Mouse (Mus musculus): ENCODE results near the gene Ajap1. TPM values are rescaled to one million over a fixed set of nuclear protein-coding genes. Genes with fewer than 3 reads are reported as not detected.

Gene Ajap1
- total RNA-seq (2012; rRNA removed) (not detected in 2 replicates), polyA plus RNA-seq (2012; ENCODE audit: insufficient read depth in 1 of 2, insufficient read length in 2 of 2, low read depth in 1 of 2, low replicate concordance in 2 of 2, missing spikeins in 1 of 2) (not detected)

DNA sequence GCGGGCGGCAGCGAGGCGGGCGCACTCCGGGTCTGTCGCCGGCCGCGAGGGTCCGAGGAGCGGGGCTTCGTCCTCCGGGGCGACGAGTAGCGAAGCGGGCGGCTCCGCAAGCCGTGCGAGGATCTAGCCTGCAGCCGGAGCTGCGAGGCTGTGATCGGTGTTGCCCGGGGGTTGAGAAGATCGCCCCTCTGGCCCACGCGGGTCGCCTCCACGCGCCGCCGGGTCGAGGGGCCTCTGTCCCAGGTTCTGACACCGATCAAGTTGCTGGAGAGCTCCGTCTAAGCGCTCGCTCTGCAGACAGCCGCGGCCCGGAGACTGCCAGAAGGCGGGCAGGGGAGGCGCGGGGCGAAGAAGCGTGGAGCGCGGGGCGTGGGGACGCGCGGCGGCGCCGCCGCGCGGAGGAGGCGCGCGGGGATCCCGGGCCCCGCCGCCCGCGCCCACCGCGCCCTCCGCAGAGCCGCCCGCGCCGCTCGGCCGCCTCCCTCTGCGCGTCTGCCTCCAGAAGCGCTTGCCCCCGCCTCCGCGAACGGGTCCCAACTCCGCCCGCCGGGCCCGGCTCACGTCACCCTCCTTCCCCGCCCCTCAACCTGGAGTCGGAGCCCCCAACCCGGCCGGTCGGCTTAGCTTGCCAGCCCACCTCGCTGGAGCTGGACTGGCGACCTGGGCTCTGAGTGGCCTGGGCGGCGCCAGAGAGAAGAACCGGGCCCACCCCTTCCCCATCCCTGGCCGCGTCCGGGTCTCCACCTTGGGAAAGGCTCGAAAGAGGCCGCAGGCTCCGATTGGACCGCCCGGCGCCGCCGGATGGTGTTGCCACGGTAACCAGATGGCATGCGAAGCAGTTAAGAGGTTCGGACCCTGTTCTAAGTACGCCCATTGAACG, at the start of gene Ajap1:
TSS of gene Ajap1 (minus strand) at position 353 of the 880 bp plus-strand sequence.
- Histone ChIP-seq H3K36me3 (ENCODE audit: control insufficient read depth in 1 of 2, insufficient read depth in 2 of 2, low read length in 2 of 2) (no peaks in the 10 kb centered on the region), H3K79me2 (ENCODE audit: control insufficient read depth, insufficient read depth, low read length, poor library complexity) (no peaks in the 10 kb centered on the region), H3K9ac (ENCODE audit: control insufficient read depth, low read depth, low read length, poor library complexity, severe bottlenecking) (no peak within 1 kb of the TSS), H3K4me1 (ENCODE audit: control insufficient read depth in 1 of 2, insufficient read depth in 2 of 2, low read length in 2 of 2) (no peaks in the 10 kb centered on the region), H3K27me3 (ENCODE audit: control insufficient read depth in 1 of 2, insufficient read depth in 2 of 2, low read length in 2 of 2) (no peaks in the 10 kb centered on the region), H3K4me3 (ENCODE audit: control insufficient read depth in 1 of 2, insufficient read depth in 1 of 2, low read depth in 2 of 2, low read length in 2 of 2) (no peak within 1 kb of the TSS), H3K9me3 (replicated peaks; ENCODE audit: insufficient read depth, low read length) (no peaks in the 10 kb centered on the region), H3K27ac (ENCODE audit: control insufficient read depth, low read depth, low read length) (no peak within 1 kb of the TSS)
- DNase-seq (ENCODE audit: low read depth, low spot score), result no peak
- no peak for TF ChIP-seq TBP (IDR thresholded peaks at IDR 0.05; ENCODE audit: low read depth, low read length)
- no peak for TF ChIP-seq RCOR1 (IDR thresholded peaks at IDR 0.05; ENCODE audit: low read depth, low read length)
- no peak for TF ChIP-seq ELF1 (IDR thresholded peaks at IDR 0.05; ENCODE audit: low read depth, low read length)
- no peak for TF ChIP-seq GABPA (IDR thresholded peaks at IDR 0.05; ENCODE audit: low read depth, low read length)
- TF ChIP-seq RAD21 (IDR thresholded peaks at IDR 0.05; ENCODE audit: low read depth, low read length), result no peak
- no peak for TF ChIP-seq MXI1 (IDR thresholded peaks at IDR 0.05; ENCODE audit: low read depth, low read length)
- no peak for TF ChIP-seq USF1 (IDR thresholded peaks at IDR 0.05; ENCODE audit: low read depth, low read length)
- no peak for TF ChIP-seq ZC3H11A (IDR thresholded peaks at IDR 0.05; ENCODE audit: low read depth, low read length)
- no peak for TF ChIP-seq USF2 (IDR thresholded peaks at IDR 0.05; ENCODE audit: borderline replicate concordance in 1 of 2, insufficient read depth in 1 of 2, low read depth in 1 of 2, low read length in 2 of 2)

DNA sequence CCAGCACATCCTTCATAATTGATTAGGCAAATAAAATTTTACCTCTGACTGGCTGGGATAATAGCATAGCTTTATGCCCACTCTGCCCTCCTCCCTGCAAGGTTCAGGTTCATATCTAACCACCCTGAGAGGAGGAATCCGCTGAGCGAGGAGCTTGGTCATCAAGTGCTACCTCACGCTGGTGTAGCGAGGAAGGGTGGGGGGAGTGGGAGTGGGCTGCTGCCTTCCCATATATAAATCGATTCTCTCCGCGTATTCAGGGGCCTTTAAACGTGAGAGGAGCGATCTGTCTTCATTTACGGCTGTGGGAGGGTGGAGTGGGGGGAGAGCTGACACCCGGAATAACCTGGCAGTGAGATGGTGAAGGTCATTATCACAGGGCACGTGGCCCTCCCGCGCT, 47.9 kb upstream of the Ajap1 start:
- DNase-seq (ENCODE audit: low read depth, low spot score), result no peak
- no peaks in the 10 kb centered on the region for H3K36me3 ChIP-seq (ENCODE audit: control insufficient read depth in 1 of 2, insufficient read depth in 2 of 2, low read length in 2 of 2)
- no peak overlapping the region for H3K27ac ChIP-seq (ENCODE audit: control insufficient read depth, low read depth, low read length)
- no peaks in the 10 kb centered on the region for H3K4me1 ChIP-seq (ENCODE audit: control insufficient read depth in 1 of 2, insufficient read depth in 2 of 2, low read length in 2 of 2)
- H3K79me2 ChIP-seq (ENCODE audit: control insufficient read depth, insufficient read depth, low read length, poor library complexity), result no peaks in the 10 kb centered on the region
- no peaks in the 10 kb centered on the region for H3K9me3 ChIP-seq (replicated peaks; ENCODE audit: insufficient read depth, low read length)
- H3K27me3 ChIP-seq (ENCODE audit: control insufficient read depth in 1 of 2, insufficient read depth in 2 of 2, low read length in 2 of 2), result no peaks in the 10 kb centered on the region
- no peak overlapping the region for H3K4me3 ChIP-seq (ENCODE audit: control insufficient read depth in 1 of 2, insufficient read depth in 1 of 2, low read depth in 2 of 2, low read length in 2 of 2)
- H3K9ac ChIP-seq (ENCODE audit: control insufficient read depth, low read depth, low read length, poor library complexity, severe bottlenecking), result no peak overlapping the region
- TF ChIP-seq SIN3A (IDR thresholded peaks at IDR 0.05; ENCODE audit: low read length) (no peak), MAX (IDR thresholded peaks at IDR 0.05; ENCODE audit: low read length) (no peak)

DNA sequence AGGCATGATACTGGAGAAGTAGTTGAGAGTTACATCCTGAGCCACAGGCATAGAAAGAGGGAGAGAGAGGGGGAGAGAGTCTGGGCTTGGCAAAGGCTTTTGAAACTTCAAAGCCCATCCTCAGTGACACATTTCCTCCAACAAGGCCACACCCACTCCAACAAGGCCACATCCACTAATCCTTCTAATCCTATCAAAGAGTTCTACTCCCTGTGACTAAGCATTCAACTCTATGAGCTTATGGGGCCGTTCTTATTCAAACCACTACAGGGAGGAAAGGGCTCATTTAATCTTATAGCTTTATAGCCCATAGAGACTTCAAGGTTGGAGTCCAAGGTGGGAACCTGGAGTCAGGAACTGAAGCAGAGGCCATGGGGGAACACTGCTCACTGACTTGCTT, 39.0 kb upstream of the Ajap1 start:
- Histone ChIP-seq H3K4me3 (ENCODE audit: control insufficient read depth in 1 of 2, insufficient read depth in 1 of 2, low read depth in 2 of 2, low read length in 2 of 2) (no peak overlapping the region), H3K27ac (ENCODE audit: control insufficient read depth, low read depth, low read length) (no peak overlapping the region), H3K4me1 (ENCODE audit: control insufficient read depth in 1 of 2, insufficient read depth in 2 of 2, low read length in 2 of 2) (no peaks in the 10 kb centered on the region)

More for the DNA sequence above, 39.0 kb upstream of the Ajap1 start:
- Histone ChIP-seq H3K27me3 (ENCODE audit: control insufficient read depth in 1 of 2, insufficient read depth in 2 of 2, low read length in 2 of 2) (no peaks in the 10 kb centered on the region), H3K9me3 (replicated peaks; ENCODE audit: insufficient read depth, low read length) (no peaks in the 10 kb centered on the region), H3K9ac (ENCODE audit: control insufficient read depth, low read depth, low read length, poor library complexity, severe bottlenecking) (no peak overlapping the region), H3K79me2 (ENCODE audit: control insufficient read depth, insufficient read depth, low read length, poor library complexity) (no peaks in the 10 kb centered on the region), H3K36me3 (ENCODE audit: control insufficient read depth in 1 of 2, insufficient read depth in 2 of 2, low read length in 2 of 2) (no peaks in the 10 kb centered on the region)
- no peak for DNase-seq (ENCODE audit: low read depth, low spot score)
- no peak for TF ChIP-seq CHD1 (IDR thresholded peaks at IDR 0.05; ENCODE audit: low read depth, low read length)
- TF ChIP-seq ZKSCAN1 (IDR thresholded peaks at IDR 0.05; ENCODE audit: low read depth, low read length), result no peak
- TF ChIP-seq MEF2A (IDR thresholded peaks at IDR 0.05; ENCODE audit: extremely low read depth, insufficient replicate concordance, low read depth, low read length, poor library complexity, severe bottlenecking), result no peak
- TF ChIP-seq TCF12 (IDR thresholded peaks at IDR 0.05; ENCODE audit: low read depth, low read length), result no peak
- TF ChIP-seq UBTF (IDR thresholded peaks at IDR 0.05; ENCODE audit: borderline replicate concordance, insufficient read depth, low read depth, low read length), result no peak
- no peak for TF ChIP-seq HCFC1 (IDR thresholded peaks at IDR 0.05; ENCODE audit: low read depth, low read length)
- TF ChIP-seq JUND (IDR thresholded peaks at IDR 0.05; ENCODE audit: low read depth, low read length), result no peak
- TF ChIP-seq POLR2AphosphoS2 (IDR thresholded peaks at IDR 0.05; ENCODE audit: low read length), result no peak
- TF ChIP-seq MYC (IDR thresholded peaks at IDR 0.05; ENCODE audit: low read depth, low read length), result no peak
- TF ChIP-seq BHLHE40 (IDR thresholded peaks at IDR 0.05; ENCODE audit: borderline replicate concordance, low read depth, low read length), result no peak
